Mouse (Mus musculus) neural tube, embryonic 12.5 days (tissue): ENCODE data around the gene Kat7. TPM values are rescaled to one million over a fixed set of nuclear protein-coding genes. Genes with fewer than 3 reads are reported as not detected.

ENCODE experiments used
- ATAC-seq: fragments of 200-750 bp; cut with Nextera tagmentation; 2 replicates; pipeline ENCODE4 v1.8.0; 2017; ENCODE audit warnings: low read depth, mild to moderate bottlenecking, moderate TSS enrichment, moderate library complexity; ENCODE audit not compliant: low FRiP score
- H3K27ac ChIP-seq: fragments of 300-500 bp; sonication (generic); 2 replicates; pipeline ENCODE4 v1.5.1; 2016
- H3K27me3 ChIP-seq: fragments of 300-500 bp; sonication (generic); replicated peaks from 2 replicates; pipeline ENCODE4 v1.6.1; 2016; ENCODE audit warnings: mild to moderate bottlenecking
- H3K36me3 ChIP-seq: fragments of 300-500 bp; sonication (generic); 2 replicates; pipeline ENCODE4 v1.6.1; 2016; ENCODE audit warnings: mild to moderate bottlenecking
- H3K4me1 ChIP-seq: fragments of 300-500 bp; sonication (generic); 2 replicates; pipeline ENCODE4 v1.6.1; 2016
- H3K4me2 ChIP-seq: fragments of 300-500 bp; sonication (generic); replicated peaks from 2 replicates; pipeline ENCODE4 v1.6.1; 2016; ENCODE audit warnings: mild to moderate bottlenecking
- H3K4me3 ChIP-seq: fragments of 300-500 bp; sonication (generic); 2 replicates; pipeline ENCODE4 v1.5.1; 2016
- H3K9ac ChIP-seq: fragments of 300-500 bp; sonication (generic); 2 replicates; pipeline ENCODE4 v1.6.1; 2016; ENCODE audit warnings: mild to moderate bottlenecking
- H3K9me3 ChIP-seq: fragments of 300-500 bp; sonication (generic); 2 replicates; pipeline ENCODE4 v1.6.1; 2016; ENCODE audit warnings: mild to moderate bottlenecking
- WGBS: fragments of 180-500 bp; shearing (Covaris S2); methylation state at CpG from one replicate; pipeline ENCODE4 v1.1.7; 2016; 5-methylcytosine and 5-hydroxymethylcytosine counted together
- polyA plus RNA-seq: library from polyadenylated mRNA; unstranded; fragments of >200 nt; fragmentation: Nextera tagmentation; extraction: Ambion mirVana; gene quantifications from 2 replicates; pipeline ENCODE4 v1.2.1, GENCODE M21; 2016

Gene Kat7
- polyA plus RNA-seq, 1 experiment from 2014 or later = 69.8 TPM

GRCm38 (mm10) chr11:95326243-95326642, 16.2 kb upstream of the Kat7 start:
- no peaks in the 10 kb centered on the region for H3K36me3 ChIP-seq
- 0 out of 2 replicates have a peak, but pooled peaks cover 6% of the 10 kb centered on the region for H3K27me3 ChIP-seq
- no peak overlapping the region for H3K4me2 ChIP-seq
- H3K27ac ChIP-seq = no peak overlapping the region
- H3K4me1 ChIP-seq = peaks cover 5% of the 10 kb centered on the region; the same call in 1 of the 2 replicates
- no peak overlapping the region for H3K9ac ChIP-seq
- H3K9me3 ChIP-seq = no peaks in the 10 kb centered on the region
- no peak overlapping the region for H3K4me3 ChIP-seq
- no peak for ATAC-seq
- WGBS = 82% methylated on average over 11 of the region's 11 CpGs

- WGBS = 97% methylated on average over 4 of the region's 4 CpGs
- 0 out of 2 replicates have a peak, but pooled peaks cover 6% of the 10 kb centered on the region for H3K27me3 ChIP-seq
Observed at GRCm38 (mm10) chr11:95325832-95326231, 15.8 kb upstream of the Kat7 start.

GRCm38 (mm10) chr11:95324181-95324580, 14.1 kb upstream of the Kat7 start:
- H3K4me3 ChIP-seq = no peak overlapping the region
- no peak overlapping the region for H3K9ac ChIP-seq
- H3K4me2 ChIP-seq = no peak overlapping the region
- WGBS = 38% methylated on average over 10 of the region's 10 CpGs
- H3K27ac ChIP-seq = no peak overlapping the region
- no peaks in the 10 kb centered on the region for H3K9me3 ChIP-seq
- no peaks in the 10 kb centered on the region for H3K36me3 ChIP-seq
- peaks cover 5% of the 10 kb centered on the region; the same call in 1 of the 2 replicates for H3K4me1 ChIP-seq
- H3K27me3 ChIP-seq = 0 out of 2 replicates have a peak, but pooled peaks cover 6% of the 10 kb centered on the region
- ATAC-seq = no peak

More at GRCm38 (mm10) chr11:95325832-95326231, 15.8 kb upstream of the Kat7 start:
- Histone ChIP-seq H3K36me3 (no peaks in the 10 kb centered on the region), H3K4me3 (no peak overlapping the region), H3K4me2 (no peak overlapping the region), H3K9ac (no peak overlapping the region), H3K4me1 (peaks cover 5% of the 10 kb centered on the region; the same call in 1 of the 2 replicates), H3K27ac (no peak overlapping the region), H3K9me3 (no peaks in the 10 kb centered on the region)
- ATAC-seq = no peak

- Histone ChIP-seq H3K9ac (no peak overlapping the region), H3K9me3 (no peaks in the 10 kb centered on the region), H3K4me2 (no peak overlapping the region), H3K27me3 (0 out of 2 replicates have a peak, but pooled peaks cover 3% of the 10 kb centered on the region), H3K36me3 (no peaks in the 10 kb centered on the region), H3K4me3 (no peak overlapping the region), H3K27ac (no peak overlapping the region), H3K4me1 (peaks cover 5% of the 10 kb centered on the region; the same call in 1 of the 2 replicates)
- no peak for ATAC-seq
- WGBS = 79% methylated on average over 1 of the region's 1 CpGs
Observed at GRCm38 (mm10) chr11:95320010-95320409, 10.0 kb upstream of the Kat7 start.

- Histone ChIP-seq H3K27me3 (no peaks in the 10 kb centered on the region), H3K36me3 (no peaks in the 10 kb centered on the region), H3K4me1 (peaks cover 1% of the 10 kb centered on the region; the same call in 1 of the 2 replicates), H3K27ac (no peak overlapping the region), H3K4me3 (no peak overlapping the region), H3K9ac (no peak overlapping the region), H3K4me2 (no peak overlapping the region), H3K9me3 (no peaks in the 10 kb centered on the region)
- WGBS = 56% methylated on average over 1 of the region's 1 CpGs
- no peak for ATAC-seq
Observed at GRCm38 (mm10) chr11:95319506-95319905, 9.5 kb upstream of the Kat7 start.

GRCm38 (mm10) chr11:95318116-95318515, 8.1 kb upstream of the Kat7 start:
- no peaks in the 10 kb centered on the region for H3K4me1 ChIP-seq
- no peaks in the 10 kb centered on the region for H3K27me3 ChIP-seq
- no peak for ATAC-seq
- H3K9ac ChIP-seq = no peak overlapping the region
- no peaks in the 10 kb centered on the region for H3K36me3 ChIP-seq
- no peak overlapping the region for H3K4me3 ChIP-seq
- no peak overlapping the region for H3K4me2 ChIP-seq
- no peaks in the 10 kb centered on the region for H3K9me3 ChIP-seq
- no peak overlapping the region for H3K27ac ChIP-seq
- WGBS = 90% methylated on average over 9 of the region's 9 CpGs

GRCm38 (mm10) chr11:95315215-95315955, 5.3 kb upstream of the Kat7 start:
- Histone ChIP-seq H3K4me1 (peaks cover 7% of the 10 kb centered on the region), H3K9ac (no peak overlapping the region), H3K27ac (no peak overlapping the region), H3K4me2 (no peak overlapping the region), H3K4me3 (no peak overlapping the region), H3K9me3 (no peaks in the 10 kb centered on the region), H3K36me3 (no peaks in the 10 kb centered on the region), H3K27me3 (no peaks in the 10 kb centered on the region)
- ATAC-seq = no peak
- 69% methylated on average over 7 of the region's 7 CpGs for WGBS

GRCm38 (mm10) chr11:95311425-95311807, 1.4 kb upstream of the Kat7 start:
- 27% methylated on average over 5 of the region's 5 CpGs for WGBS
- no peak overlapping the region for H3K9ac ChIP-seq

GRCm38 (mm10) chr11:95310648-95311424, 790 bp upstream of the Kat7 start:
- H3K9ac ChIP-seq = peak overlapping the region; percentile 94
- WGBS = 5% methylated on average over 17 of the region's 17 CpGs
- no peak overlapping the region for H3K27ac ChIP-seq
- no peaks in the 10 kb centered on the region for H3K27me3 ChIP-seq
- H3K4me3 ChIP-seq = peak overlapping the region; percentile 89
- H3K4me2 ChIP-seq = peak overlapping the region; percentile 82
- H3K4me1 ChIP-seq = peaks cover 17% of the 10 kb centered on the region
- H3K36me3 ChIP-seq = peaks cover 3% of the 10 kb centered on the region
- no peaks in the 10 kb centered on the region for H3K9me3 ChIP-seq
- no peak; the same call in 1 of the 2 replicates for ATAC-seq

More at GRCm38 (mm10) chr11:95311425-95311807, 1.4 kb upstream of the Kat7 start:
- 0 out of 2 replicates have a peak overlapping the region, but pooled peaks have one; percentile 89 for H3K4me3 ChIP-seq
- H3K27me3 ChIP-seq = no peaks in the 10 kb centered on the region
- no peak overlapping the region for H3K27ac ChIP-seq
- no peaks in the 10 kb centered on the region for H3K36me3 ChIP-seq
- ATAC-seq = no peak
- peak overlapping the region; percentile 82 for H3K4me2 ChIP-seq
- no peaks in the 10 kb centered on the region for H3K9me3 ChIP-seq
- peaks cover 17% of the 10 kb centered on the region for H3K4me1 ChIP-seq

- peak; percentile 96 for ATAC-seq
- peak overlapping the region; percentile 89 for H3K4me3 ChIP-seq
- H3K9ac ChIP-seq = peak overlapping the region; percentile 94
- H3K27me3 ChIP-seq = no peaks in the 10 kb centered on the region
- WGBS = 0% methylated on average over 37 of the region's 37 CpGs
- peak overlapping the region; percentile 82 for H3K4me2 ChIP-seq
- H3K36me3 ChIP-seq = peaks cover 13% of the 10 kb centered on the region
- H3K27ac ChIP-seq = peak overlapping the region; percentile 84
- H3K4me1 ChIP-seq = peaks cover 17% of the 10 kb centered on the region
- no peaks in the 10 kb centered on the region for H3K9me3 ChIP-seq
Observed at GRCm38 (mm10) chr11:95309510-95310006, 488 bp downstream of the Kat7 start.

GRCm38 (mm10) chr11:95307526-95307925, 2.5 kb downstream of the Kat7 start:
- peaks cover 27% of the 10 kb centered on the region for H3K36me3 ChIP-seq
- ATAC-seq = no peak
- H3K4me3 ChIP-seq = no peak overlapping the region

GRCm38 (mm10) chr11:95305600-95305999, 4.4 kb downstream of the Kat7 start:
- Histone ChIP-seq H3K4me1 (peaks cover 10% of the 10 kb centered on the region), H3K9me3 (no peaks in the 10 kb centered on the region), H3K4me3 (no peak overlapping the region), H3K9ac (no peak overlapping the region), H3K4me2 (no peak overlapping the region), H3K27me3 (no peaks in the 10 kb centered on the region), H3K27ac (no peak overlapping the region), H3K36me3 (peaks cover 46% of the 10 kb centered on the region)
- ATAC-seq = no peak
- WGBS = 92% methylated on average over 7 of the region's 7 CpGs

More at GRCm38 (mm10) chr11:95307526-95307925, 2.5 kb downstream of the Kat7 start:
- H3K9ac ChIP-seq = no peak overlapping the region
- no peaks in the 10 kb centered on the region for H3K27me3 ChIP-seq
- WGBS = 85% methylated on average over 8 of the region's 8 CpGs
- H3K9me3 ChIP-seq = no peaks in the 10 kb centered on the region
- H3K4me2 ChIP-seq = no peak overlapping the region
- H3K27ac ChIP-seq = no peak overlapping the region
- peaks cover 17% of the 10 kb centered on the region for H3K4me1 ChIP-seq
